Mouse (Mus musculus): ENCODE measurements around the gene Ipmk. TPM values are rescaled to one million over a fixed set of nuclear protein-coding genes. Genes with fewer than 3 reads are reported as not detected.
"Not testable (repeated sequence)": the region's sequence is repeated elsewhere in the genome, so short reads cannot be mapped to it uniquely, and the experiment has no call there.

Gene Ipmk
- polyA plus RNA-seq, 1 experiment from 2014 or later = 14.0 TPM

DNA sequence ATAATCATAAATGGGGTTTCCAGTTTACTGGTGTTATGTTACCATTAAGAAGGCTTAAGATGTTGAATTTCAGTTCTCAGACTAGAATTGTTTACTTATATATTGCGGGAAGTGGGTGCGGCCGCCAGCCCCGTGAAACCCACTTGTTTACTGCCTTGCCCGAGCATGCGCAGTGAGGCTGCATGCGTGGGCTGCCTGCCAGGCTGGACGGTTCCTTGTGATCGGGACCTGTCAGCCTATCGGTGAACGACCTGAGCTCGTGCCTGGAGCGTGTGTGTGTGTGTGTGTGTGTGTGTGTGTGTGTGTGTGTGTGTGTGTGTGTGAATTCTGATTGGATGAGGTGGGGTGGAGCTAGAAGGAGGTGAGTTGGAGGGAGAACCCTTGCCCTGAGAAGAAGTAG lies 114.8 kb downstream of the Ipmk start:
- not testable (repeated sequence) for H3K4me2 ChIP-seq (ENCODE audit: low read depth, low read length); H3K9me3 ChIP-seq (ENCODE audit: control insufficient read depth, low read length); H3K36me3 ChIP-seq (ENCODE audit: control insufficient read depth, insufficient read depth, low read length); H3K9ac ChIP-seq (ENCODE audit: low read length); ATAC-seq (ENCODE audit: low read depth); H3K4me1 ChIP-seq (replicated peaks; ENCODE audit: control insufficient read depth, insufficient read depth, low read length); H3K4me3 ChIP-seq (ENCODE audit: low read length); H3K27ac ChIP-seq (ENCODE audit: low read length); H3K27me3 ChIP-seq (ENCODE audit: control insufficient read depth, insufficient read depth, low read depth, low read length)
- 68% methylated on average over 13 of the region's 13 CpGs for WGBS

GRCm38 (mm10) chr10:71464417-71464816 lies 116.9 kb downstream of the Ipmk start:
- Histone ChIP-seq H3K9me3 (ENCODE audit: control insufficient read depth, low read length) (no peaks in the 10 kb centered on the region), H3K27me3 (ENCODE audit: control insufficient read depth, insufficient read depth, low read depth, low read length) (no peaks in the 10 kb centered on the region), H3K36me3 (ENCODE audit: control insufficient read depth, insufficient read depth, low read length) (no peaks in the 10 kb centered on the region), H3K4me1 (replicated peaks; ENCODE audit: control insufficient read depth, insufficient read depth, low read length) (no peaks in the 10 kb centered on the region), H3K9ac (ENCODE audit: low read length) (no peak overlapping the region), H3K4me3 (ENCODE audit: low read length) (no peak overlapping the region), H3K27ac (ENCODE audit: low read length) (no peak overlapping the region), H3K4me2 (ENCODE audit: low read depth, low read length) (no peak overlapping the region)
- ATAC-seq (ENCODE audit: low read depth) = no peak
- 90% methylated on average over 6 of the region's 6 CpGs for WGBS

DNA sequence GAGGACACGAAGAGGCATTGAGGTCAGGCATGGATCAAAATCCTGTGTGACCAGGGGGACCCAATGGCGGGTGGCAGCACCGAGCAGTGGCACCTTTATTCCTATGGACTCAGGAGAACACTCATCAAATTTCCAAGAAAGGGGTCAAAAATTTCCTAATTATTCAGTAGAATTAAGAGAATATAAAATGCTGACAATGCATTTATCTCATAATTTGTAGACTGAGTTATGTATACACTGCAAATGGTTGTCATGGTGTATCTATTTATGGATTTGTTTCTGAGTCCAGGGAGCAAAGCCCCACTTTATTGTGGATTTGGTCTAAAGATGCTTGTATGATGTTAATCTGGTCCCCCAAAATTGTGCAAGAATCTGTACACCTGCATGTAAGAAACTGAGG lies 120.8 kb downstream of the Ipmk start:
- WGBS = 93% methylated on average over 3 of the region's 3 CpGs

GRCm38 (mm10) chr10:71469751-71470150 lies 122.2 kb downstream of the Ipmk start:
- no peak overlapping the region for H3K4me3 ChIP-seq (ENCODE audit: low read length)
- H3K9ac ChIP-seq (ENCODE audit: low read length) = no peak overlapping the region
- no peaks in the 10 kb centered on the region for H3K4me1 ChIP-seq (replicated peaks; ENCODE audit: control insufficient read depth, insufficient read depth, low read length)
- no peak overlapping the region for H3K4me2 ChIP-seq (ENCODE audit: low read depth, low read length)
- H3K27ac ChIP-seq (ENCODE audit: low read length) = no peak overlapping the region
- no peaks in the 10 kb centered on the region for H3K9me3 ChIP-seq (ENCODE audit: control insufficient read depth, low read length)
- ATAC-seq (ENCODE audit: low read depth) = no peak
- no peaks in the 10 kb centered on the region for H3K36me3 ChIP-seq (ENCODE audit: control insufficient read depth, insufficient read depth, low read length)
- WGBS = 55% methylated on average over 13 of the region's 13 CpGs
- H3K27me3 ChIP-seq (ENCODE audit: control insufficient read depth, insufficient read depth, low read depth, low read length) = no peaks in the 10 kb centered on the region

More for the DNA sequence above, 120.8 kb downstream of the Ipmk start:
- no peaks in the 10 kb centered on the region for H3K4me1 ChIP-seq (replicated peaks; ENCODE audit: control insufficient read depth, insufficient read depth, low read length)
- no peaks in the 10 kb centered on the region for H3K27me3 ChIP-seq (ENCODE audit: control insufficient read depth, insufficient read depth, low read depth, low read length)
- no peaks in the 10 kb centered on the region for H3K36me3 ChIP-seq (ENCODE audit: control insufficient read depth, insufficient read depth, low read length)
- no peak for ATAC-seq (ENCODE audit: low read depth)
- H3K9me3 ChIP-seq (ENCODE audit: control insufficient read depth, low read length) = no peaks in the 10 kb centered on the region
- H3K27ac ChIP-seq (ENCODE audit: low read length) = no peak overlapping the region
- no peak overlapping the region for H3K4me3 ChIP-seq (ENCODE audit: low read length)
- no peak overlapping the region for H3K9ac ChIP-seq (ENCODE audit: low read length)
- H3K4me2 ChIP-seq (ENCODE audit: low read depth, low read length) = no peak overlapping the region

DNA sequence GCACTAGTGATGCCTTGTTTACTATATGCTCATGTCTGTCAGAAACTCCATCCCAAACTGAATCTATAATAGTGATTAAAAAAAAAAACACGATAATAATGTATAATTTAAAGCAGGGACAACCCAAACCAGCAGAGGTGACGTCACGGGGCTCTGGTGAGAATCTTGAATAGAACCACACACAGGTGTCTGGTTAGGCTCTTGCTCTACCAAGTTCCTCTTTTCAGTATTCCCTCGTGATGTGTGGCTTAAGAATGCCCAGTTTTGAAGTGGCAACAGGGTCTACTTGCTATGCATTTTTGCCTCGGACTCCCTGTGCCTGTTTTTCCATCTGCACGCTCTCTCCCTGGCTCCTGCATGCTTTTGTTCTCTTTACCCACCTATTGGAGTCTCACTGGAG lies 124.5 kb downstream of the Ipmk start:
- Histone ChIP-seq H3K36me3 (ENCODE audit: control insufficient read depth, insufficient read depth, low read length) (no peaks in the 10 kb centered on the region), H3K4me3 (ENCODE audit: low read length) (no peak overlapping the region), H3K9me3 (ENCODE audit: control insufficient read depth, low read length) (no peaks in the 10 kb centered on the region), H3K27me3 (ENCODE audit: control insufficient read depth, insufficient read depth, low read depth, low read length) (no peaks in the 10 kb centered on the region), H3K4me1 (replicated peaks; ENCODE audit: control insufficient read depth, insufficient read depth, low read length) (no peaks in the 10 kb centered on the region), H3K4me2 (ENCODE audit: low read depth, low read length) (no peak overlapping the region), H3K27ac (ENCODE audit: low read length) (no peak overlapping the region), H3K9ac (ENCODE audit: low read length) (no peak overlapping the region)
- ATAC-seq (ENCODE audit: low read depth) = no peak
- 86% methylated on average over 6 of the region's 6 CpGs for WGBS

DNA sequence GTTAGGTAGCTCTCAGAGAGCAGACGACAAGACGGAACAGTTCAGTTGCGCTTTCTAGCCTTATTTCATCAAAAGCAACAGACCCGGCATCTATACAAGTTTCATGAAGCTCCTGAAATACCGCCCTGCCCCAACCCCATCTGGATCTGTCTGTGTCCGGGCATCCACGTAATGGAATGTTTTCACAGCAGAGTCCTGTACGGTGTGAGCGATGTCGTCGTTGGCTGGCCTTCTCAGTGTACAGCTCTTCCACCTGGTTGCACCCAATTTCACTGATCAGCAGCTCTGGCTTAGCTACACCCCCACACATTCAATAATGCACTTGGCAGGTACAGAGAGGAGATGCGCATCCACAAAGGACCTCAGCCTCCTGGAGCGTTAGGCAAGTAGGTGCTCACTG lies 126.0 kb downstream of the Ipmk start:
- Histone ChIP-seq H3K27ac (ENCODE audit: low read length) (no peak overlapping the region), H3K9ac (ENCODE audit: low read length) (no peak overlapping the region), H3K27me3 (ENCODE audit: control insufficient read depth, insufficient read depth, low read depth, low read length) (no peaks in the 10 kb centered on the region), H3K36me3 (ENCODE audit: control insufficient read depth, insufficient read depth, low read length) (no peaks in the 10 kb centered on the region), H3K4me3 (ENCODE audit: low read length) (no peak overlapping the region), H3K4me1 (replicated peaks; ENCODE audit: control insufficient read depth, insufficient read depth, low read length) (no peaks in the 10 kb centered on the region), H3K4me2 (ENCODE audit: low read depth, low read length) (no peak overlapping the region), H3K9me3 (ENCODE audit: control insufficient read depth, low read length) (no peaks in the 10 kb centered on the region)
- ATAC-seq (ENCODE audit: low read depth) = no peak
- 82% methylated on average over 13 of the region's 13 CpGs for WGBS

- Histone ChIP-seq H3K27me3 (ENCODE audit: control insufficient read depth, insufficient read depth, low read depth, low read length) (no peaks in the 10 kb centered on the region), H3K4me1 (replicated peaks; ENCODE audit: control insufficient read depth, insufficient read depth, low read length) (no peaks in the 10 kb centered on the region), H3K4me3 (ENCODE audit: low read length) (no peak overlapping the region), H3K36me3 (ENCODE audit: control insufficient read depth, insufficient read depth, low read length) (no peaks in the 10 kb centered on the region), H3K4me2 (ENCODE audit: low read depth, low read length) (no peak overlapping the region), H3K9ac (ENCODE audit: low read length) (no peak overlapping the region), H3K9me3 (ENCODE audit: control insufficient read depth, low read length) (no peaks in the 10 kb centered on the region), H3K27ac (ENCODE audit: low read length) (no peak overlapping the region)
- 60% methylated on average over 8 of the region's 8 CpGs for WGBS
- no peak for ATAC-seq (ENCODE audit: low read depth)
Measured at GRCm38 (mm10) chr10:71476471-71477080, 129.0 kb downstream of the Ipmk start.

- no peaks in the 10 kb centered on the region for H3K4me1 ChIP-seq (replicated peaks; ENCODE audit: control insufficient read depth, insufficient read depth, low read length)
- no peak overlapping the region for H3K27ac ChIP-seq (ENCODE audit: low read length)
- WGBS = 37% methylated on average over 4 of the region's 4 CpGs
- no peaks in the 10 kb centered on the region for H3K36me3 ChIP-seq (ENCODE audit: control insufficient read depth, insufficient read depth, low read length)
- H3K4me3 ChIP-seq (ENCODE audit: low read length) = no peak overlapping the region
- H3K4me2 ChIP-seq (ENCODE audit: low read depth, low read length) = no peak overlapping the region
- no peaks in the 10 kb centered on the region for H3K27me3 ChIP-seq (ENCODE audit: control insufficient read depth, insufficient read depth, low read depth, low read length)
- no peak for ATAC-seq (ENCODE audit: low read depth)
- H3K9me3 ChIP-seq (ENCODE audit: control insufficient read depth, low read length) = no peaks in the 10 kb centered on the region
- no peak overlapping the region for H3K9ac ChIP-seq (ENCODE audit: low read length)
Measured at GRCm38 (mm10) chr10:71477147-71477546, 129.6 kb downstream of the Ipmk start.

GRCm38 (mm10) chr10:71479700-71480325 lies 132.2 kb downstream of the Ipmk start:
- H3K27ac ChIP-seq (ENCODE audit: low read length) = no peak overlapping the region
- no peaks in the 10 kb centered on the region for H3K36me3 ChIP-seq (ENCODE audit: control insufficient read depth, insufficient read depth, low read length)
- no peak overlapping the region for H3K4me3 ChIP-seq (ENCODE audit: low read length)
- no peak overlapping the region for H3K4me2 ChIP-seq (ENCODE audit: low read depth, low read length)
- no peak overlapping the region for H3K9ac ChIP-seq (ENCODE audit: low read length)
- 8% methylated on average over 8 of the region's 8 CpGs for WGBS
- H3K4me1 ChIP-seq (replicated peaks; ENCODE audit: control insufficient read depth, insufficient read depth, low read length) = no peaks in the 10 kb centered on the region
- ATAC-seq (ENCODE audit: low read depth) = no peak
- no peaks in the 10 kb centered on the region for H3K9me3 ChIP-seq (ENCODE audit: control insufficient read depth, low read length)
- no peaks in the 10 kb centered on the region for H3K27me3 ChIP-seq (ENCODE audit: control insufficient read depth, insufficient read depth, low read depth, low read length)
